Mouse (Mus musculus): Measurements from ENCODE around the gene Ipcef1. TPM values are rescaled to one million over a fixed set of nuclear protein-coding genes. Genes with fewer than 3 reads are reported as not detected.

The Ipcef1 gene
- polyA plus RNA-seq, 1 experiment from 2014 or later: 0.27 TPM

GRCm38 (mm10) chr10:7062993-7063392 is 10.7 kb upstream of the Ipcef1 start:
- Histone ChIP-seq H3K27ac (ENCODE audit: low read length) (no peak overlapping the region), H3K9me3 (ENCODE audit: low read length) (no peaks in the 10 kb centered on the region), H3K4me2 (replicated peaks; ENCODE audit: low read depth, low read length) (no peak overlapping the region), H3K36me3 (ENCODE audit: insufficient read depth, low read length) (no peaks in the 10 kb centered on the region), H3K9ac (replicated peaks; ENCODE audit: low read depth) (no peak overlapping the region), H3K27me3 (replicated peaks; ENCODE audit: insufficient read depth, low read length) (no peaks in the 10 kb centered on the region), H3K4me1 (ENCODE audit: insufficient read depth, low read depth, low read length) (no peaks in the 10 kb centered on the region), H3K4me3 (ENCODE audit: low read depth, low read length) (no peak overlapping the region)
- DNase-seq (ENCODE audit: low spot score): peak; percentile 33
- ATAC-seq: no peak
- no peak for TF ChIP-seq EP300 (IDR thresholded peaks at IDR 0.05)
- no peak for TF ChIP-seq CTCF (IDR thresholded peaks at IDR 0.05)
- 79% methylated on average over 7 of the region's 7 CpGs for WGBS

GRCm38 (mm10) chr10:7060326-7060725 is 8.0 kb upstream of the Ipcef1 start:
- Histone ChIP-seq H3K4me1 (ENCODE audit: insufficient read depth, low read depth, low read length) (no peaks in the 10 kb centered on the region), H3K4me3 (ENCODE audit: low read depth, low read length) (no peak overlapping the region), H3K9me3 (ENCODE audit: low read length) (no peaks in the 10 kb centered on the region), H3K4me2 (replicated peaks; ENCODE audit: low read depth, low read length) (no peak overlapping the region), H3K27me3 (replicated peaks; ENCODE audit: insufficient read depth, low read length) (no peaks in the 10 kb centered on the region), H3K36me3 (ENCODE audit: insufficient read depth, low read length) (no peaks in the 10 kb centered on the region), H3K9ac (replicated peaks; ENCODE audit: low read depth) (no peak overlapping the region), H3K27ac (ENCODE audit: low read length) (no peak overlapping the region)
- TF ChIP-seq CTCF (IDR thresholded peaks at IDR 0.05): no peak
- 65% methylated on average over 5 of the region's 5 CpGs for WGBS
- DNase-seq (ENCODE audit: low spot score) (no peak), ATAC-seq (no peak)

- Histone ChIP-seq H3K27ac (ENCODE audit: low read length) (no peak overlapping the region), H3K4me2 (replicated peaks; ENCODE audit: low read depth, low read length) (no peak overlapping the region), H3K27me3 (replicated peaks; ENCODE audit: insufficient read depth, low read length) (no peaks in the 10 kb centered on the region), H3K4me1 (ENCODE audit: insufficient read depth, low read depth, low read length) (no peaks in the 10 kb centered on the region), H3K9me3 (ENCODE audit: low read length) (no peaks in the 10 kb centered on the region), H3K36me3 (ENCODE audit: insufficient read depth, low read length) (no peaks in the 10 kb centered on the region), H3K9ac (replicated peaks; ENCODE audit: low read depth) (no peak overlapping the region), H3K4me3 (ENCODE audit: low read depth, low read length) (no peak overlapping the region)
- ATAC-seq (no peak), DNase-seq (ENCODE audit: low spot score) (no peak)
- TF ChIP-seq CTCF (IDR thresholded peaks at IDR 0.05) (no peak), EP300 (IDR thresholded peaks at IDR 0.05) (no peak)
- 92% methylated on average over 1 of the region's 1 CpGs for WGBS
Measured at GRCm38 (mm10) chr10:7057546-7057945, 5.3 kb upstream of the Ipcef1 start.

- H3K9ac ChIP-seq (replicated peaks; ENCODE audit: low read depth): no peak overlapping the region
- TF ChIP-seq EP300 (IDR thresholded peaks at IDR 0.05) (no peak), CTCF (IDR thresholded peaks at IDR 0.05) (no peak)
- no peaks in the 10 kb centered on the region for H3K9me3 ChIP-seq (ENCODE audit: low read length)
- no peak overlapping the region for H3K4me2 ChIP-seq (replicated peaks; ENCODE audit: low read depth, low read length)
- H3K27ac ChIP-seq (ENCODE audit: low read length): no peak overlapping the region
- H3K36me3 ChIP-seq (ENCODE audit: insufficient read depth, low read length): no peaks in the 10 kb centered on the region
- no peak overlapping the region for H3K4me3 ChIP-seq (ENCODE audit: low read depth, low read length)
- H3K4me1 ChIP-seq (ENCODE audit: insufficient read depth, low read depth, low read length): no peaks in the 10 kb centered on the region
- ATAC-seq: no peak
- no peak for DNase-seq (ENCODE audit: low spot score)
- 67% methylated on average over 6 of the region's 6 CpGs for WGBS
- no peaks in the 10 kb centered on the region for H3K27me3 ChIP-seq (replicated peaks; ENCODE audit: insufficient read depth, low read length)
Measured at GRCm38 (mm10) chr10:7054560-7055205, 2.4 kb upstream of the Ipcef1 start.

- Histone ChIP-seq H3K27ac (ENCODE audit: low read length) (no peak overlapping the region), H3K36me3 (ENCODE audit: insufficient read depth, low read length) (no peaks in the 10 kb centered on the region), H3K9me3 (ENCODE audit: low read length) (no peaks in the 10 kb centered on the region), H3K27me3 (replicated peaks; ENCODE audit: insufficient read depth, low read length) (no peaks in the 10 kb centered on the region), H3K4me1 (ENCODE audit: insufficient read depth, low read depth, low read length) (no peaks in the 10 kb centered on the region), H3K9ac (replicated peaks; ENCODE audit: low read depth) (no peak overlapping the region), H3K4me2 (replicated peaks; ENCODE audit: low read depth, low read length) (no peak overlapping the region), H3K4me3 (ENCODE audit: low read depth, low read length) (no peak overlapping the region)
- DNase-seq (ENCODE audit: low spot score) (no peak), ATAC-seq (no peak)
- no peak for TF ChIP-seq EP300 (IDR thresholded peaks at IDR 0.05)
- no peak for TF ChIP-seq CTCF (IDR thresholded peaks at IDR 0.05)
- WGBS: 63% methylated on average over 3 of the region's 3 CpGs
Measured at GRCm38 (mm10) chr10:7049901-7050300, 2.4 kb downstream of the Ipcef1 start.

- TF ChIP-seq CTCF (IDR thresholded peaks at IDR 0.05): no peak
- TF ChIP-seq EP300 (IDR thresholded peaks at IDR 0.05): peak; percentile 59
- Histone ChIP-seq H3K4me2 (replicated peaks; ENCODE audit: low read depth, low read length) (no peak overlapping the region; the same call in 1 of the 2 replicates), H3K27ac (ENCODE audit: low read length) (no peak overlapping the region; the same call in 1 of the 2 replicates), H3K4me1 (ENCODE audit: insufficient read depth, low read depth, low read length) (no peaks in the 10 kb centered on the region), H3K9me3 (ENCODE audit: low read length) (no peaks in the 10 kb centered on the region), H3K9ac (replicated peaks; ENCODE audit: low read depth) (no peak overlapping the region), H3K27me3 (replicated peaks; ENCODE audit: insufficient read depth, low read length) (no peaks in the 10 kb centered on the region), H3K4me3 (ENCODE audit: low read depth, low read length) (no peak overlapping the region), H3K36me3 (ENCODE audit: insufficient read depth, low read length) (no peaks in the 10 kb centered on the region)
- DNase-seq (ENCODE audit: low spot score): peak; percentile 85
- WGBS: 45% methylated on average over 2 of the region's 2 CpGs
- ATAC-seq: peak; percentile 88
Measured at GRCm38 (mm10) chr10:7047919-7048291, 4.4 kb downstream of the Ipcef1 start.
